Mouse (Mus musculus): ENCODE measurements around the gene Olfr971. TPM values are rescaled to one million over a fixed set of nuclear protein-coding genes. Genes with fewer than 3 reads are reported as not detected.

Olfr971 gene
- polyA plus RNA-seq (2017; shearing (Covaris generic)) = not detected

GRCm38 (mm10) chr9:39836576-39836975, at the start of gene Olfr971:
TSS of gene Olfr971 (plus strand) at chr9:39836876.

GRCm38 (mm10) chr9:39790558-39790957, 46.1 kb upstream of the Olfr971 start, which contains the start of gene Olfr969:
TSS of gene Olfr969 (plus strand) at chr9:39790945.

GRCm38 (mm10) chr9:39808560-39808959, 28.1 kb upstream of the Olfr971 start, which contains the start of gene Olfr970:
TSS of gene Olfr970 (plus strand) at chr9:39808860.

GRCm38 (mm10) chr9:39866122-39866521, 29.4 kb downstream of the Olfr971 start, which contains the start of gene Olfr972:
TSS of gene Olfr972 (plus strand) at chr9:39866422.

Other genes with a start within 250 kb of the Olfr971 start
- 0.11 TPM for gene AW551984, start 232.5 kb upstream of the Olfr971 start, polyA plus RNA-seq (2017; shearing (Covaris generic))
- gene Olfr148, start 226.2 kb upstream of the Olfr971 start, polyA plus RNA-seq (2017; shearing (Covaris generic)) = 0.08 TPM
- not detected for gene Olfr960, start 215.5 kb upstream of the Olfr971 start, polyA plus RNA-seq (2017; shearing (Covaris generic))
- not detected for gene Olfr961, start 191.8 kb upstream of the Olfr971 start, polyA plus RNA-seq (2017; shearing (Covaris generic))
- not detected for gene Olfr963, start 169.7 kb upstream of the Olfr971 start, polyA plus RNA-seq (2017; shearing (Covaris generic))
- gene Olfr149, start 129.8 kb upstream of the Olfr971 start, polyA plus RNA-seq (2017; shearing (Covaris generic)) = not detected
- not detected for gene Olfr965, start 125.5 kb upstream of the Olfr971 start, polyA plus RNA-seq (2017; shearing (Covaris generic))
- gene Olfr150, start 105.9 kb upstream of the Olfr971 start, polyA plus RNA-seq (2017; shearing (Covaris generic)) = not detected
- not detected for gene Olfr967, start 90.6 kb upstream of the Olfr971 start, polyA plus RNA-seq (2017; shearing (Covaris generic))
- 0.06 TPM for gene Olfr968, start 53.6 kb upstream of the Olfr971 start, polyA plus RNA-seq (2017; shearing (Covaris generic))
- not detected for gene Olfr969, start 45.9 kb upstream of the Olfr971 start, polyA plus RNA-seq (2017; shearing (Covaris generic))
- not detected for gene Olfr970, start 28.0 kb upstream of the Olfr971 start, polyA plus RNA-seq (2017; shearing (Covaris generic))
- gene Olfr972, start 29.5 kb downstream of the Olfr971 start, polyA plus RNA-seq (2017; shearing (Covaris generic)) = not detected
- gene Olfr229, start 70.5 kb downstream of the Olfr971 start, polyA plus RNA-seq (2017; shearing (Covaris generic)) = not detected
- 0.10 TPM for gene Olfr974, start 100.6 kb downstream of the Olfr971 start, polyA plus RNA-seq (2017; shearing (Covaris generic))
- gene Olfr975, start 115.2 kb downstream of the Olfr971 start, polyA plus RNA-seq (2017; shearing (Covaris generic)) = not detected
- gene Olfr976, start 124.3 kb downstream of the Olfr971 start, polyA plus RNA-seq (2017; shearing (Covaris generic)) = not detected
- not detected for gene Olfr978, start 155.2 kb downstream of the Olfr971 start, polyA plus RNA-seq (2017; shearing (Covaris generic))
- not detected for gene Olfr979, start 166.6 kb downstream of the Olfr971 start, polyA plus RNA-seq (2017; shearing (Covaris generic))
- not detected for gene Olfr980, start 172.7 kb downstream of the Olfr971 start, polyA plus RNA-seq (2017; shearing (Covaris generic))
- gene Olfr981, start 184.6 kb downstream of the Olfr971 start, polyA plus RNA-seq (2017; shearing (Covaris generic)) = not detected
- gene Olfr982, start 237.0 kb downstream of the Olfr971 start, polyA plus RNA-seq (2017; shearing (Covaris generic)) = 0.04 TPM

All from CD4-positive, CD25-positive, alpha-beta regulatory T cell (primary cell).